Mouse (Mus musculus) cerebellum, adult 11-12 months (tissue): Measurements from ENCODE around the gene Man1a.

Source experiments
- DNase-seq: peaks from one replicate; pipeline ENCODE4 v3.0.0; 2022

The Man1a gene

DNA sequence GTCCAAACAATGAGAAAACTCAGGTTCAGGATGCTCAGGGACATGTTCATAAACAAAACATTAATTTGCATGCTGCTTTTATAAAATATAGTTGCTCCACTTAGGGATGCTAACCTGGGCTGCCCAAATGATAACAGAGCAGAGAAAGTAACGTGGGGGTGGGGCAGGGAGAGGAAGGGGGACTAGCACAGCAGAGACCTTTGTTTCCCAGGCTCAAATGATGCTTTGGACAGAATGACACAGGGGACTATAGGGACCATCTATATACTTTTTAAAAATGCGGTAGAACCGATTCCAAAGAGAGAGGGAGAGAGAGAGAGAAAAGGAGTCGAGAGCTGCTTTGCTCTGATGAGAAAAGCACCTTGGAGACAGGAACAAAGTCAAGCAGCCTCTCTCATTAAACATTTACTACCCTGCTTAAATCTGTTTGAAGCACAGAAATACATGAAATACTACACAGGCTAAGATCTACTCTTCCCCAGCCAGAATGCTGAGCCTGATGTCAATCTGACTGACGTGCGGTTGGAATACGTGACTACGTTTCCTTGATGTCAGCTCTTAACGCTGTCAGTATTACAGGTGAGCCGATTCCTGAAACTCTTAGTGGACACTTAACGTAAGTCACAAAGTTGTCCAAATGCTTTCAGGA is 63.1 kb downstream of the Man1a start:
- DNase-seq: no peak

DNA sequence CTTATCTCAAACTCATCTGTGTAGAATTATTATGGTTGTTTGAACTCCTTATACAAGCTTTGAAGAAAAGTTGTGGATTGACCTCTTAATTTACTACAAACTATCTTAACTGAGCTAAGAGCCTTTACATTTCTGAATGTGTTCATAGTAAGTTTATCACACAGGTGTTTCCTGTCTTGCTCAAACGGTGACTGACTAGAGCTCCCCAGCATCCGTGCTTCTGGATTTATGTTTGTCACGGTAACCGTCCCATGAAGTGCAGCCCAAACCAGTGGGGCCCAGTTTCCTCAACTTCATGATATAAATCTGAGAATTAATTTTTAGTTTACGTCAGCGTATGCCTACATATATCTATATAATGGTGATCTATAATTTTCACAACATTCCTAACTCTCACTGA is 67.3 kb downstream of the Man1a start:
- no peak for DNase-seq

DNA sequence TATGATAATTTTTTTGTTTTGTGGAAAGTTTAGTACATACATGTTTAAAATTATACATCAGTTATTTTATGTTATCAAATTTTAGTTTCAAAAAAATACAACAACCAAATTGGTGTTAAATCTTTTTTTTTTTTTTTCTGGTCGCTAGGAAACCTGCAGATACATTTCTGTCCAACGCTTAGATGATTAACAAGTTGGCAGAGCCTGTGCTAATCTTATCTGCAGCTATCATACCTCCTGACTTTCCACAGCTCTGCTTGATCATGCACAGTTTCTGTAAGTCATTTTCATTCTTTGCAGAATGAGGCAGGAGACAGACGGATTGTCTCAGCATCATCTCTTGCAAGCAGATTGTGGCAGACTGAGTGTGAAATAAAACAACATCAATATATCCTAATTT is 69.5 kb downstream of the Man1a start:
- no peak for DNase-seq

DNA sequence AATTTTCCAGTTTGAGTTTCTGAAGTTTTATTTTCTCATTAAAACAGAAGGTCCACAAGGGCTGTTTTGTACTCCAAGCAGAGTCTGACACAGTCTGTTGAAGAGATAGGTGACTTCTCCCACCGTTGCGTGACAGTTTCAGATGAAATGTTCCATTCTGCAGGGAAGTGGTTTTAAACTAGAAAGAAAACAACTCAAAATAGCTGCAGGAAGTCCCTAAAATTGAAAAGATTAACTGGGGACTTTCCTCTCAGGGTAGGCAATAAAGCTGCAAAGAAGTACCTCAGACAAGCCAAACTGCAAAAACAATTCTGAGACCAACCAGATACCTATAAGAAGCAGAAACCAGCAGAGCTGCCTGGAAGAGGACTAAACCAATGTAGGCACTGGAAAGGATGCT is 70.6 kb downstream of the Man1a start:
- no peak for DNase-seq

DNA sequence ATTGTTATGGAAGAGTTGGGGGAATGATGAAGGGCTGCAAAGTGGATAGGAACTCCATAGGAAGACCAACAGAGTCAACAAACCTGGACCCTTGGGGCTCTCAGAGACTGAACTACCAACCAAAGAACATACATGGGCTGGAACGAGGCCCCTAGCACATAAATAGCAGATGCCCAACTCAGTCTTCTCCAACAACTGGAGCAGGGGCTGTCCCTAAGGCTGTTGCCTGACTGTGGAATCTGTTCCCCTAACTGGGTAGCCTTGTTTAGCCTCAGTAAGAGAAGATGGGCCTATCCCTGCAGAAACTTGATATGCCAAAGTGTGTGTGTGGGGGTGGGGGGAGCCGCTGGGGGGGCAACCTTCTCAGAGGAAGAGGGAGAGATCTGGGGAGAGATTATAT is 73.5 kb downstream of the Man1a start:
- DNase-seq: no peak

DNA sequence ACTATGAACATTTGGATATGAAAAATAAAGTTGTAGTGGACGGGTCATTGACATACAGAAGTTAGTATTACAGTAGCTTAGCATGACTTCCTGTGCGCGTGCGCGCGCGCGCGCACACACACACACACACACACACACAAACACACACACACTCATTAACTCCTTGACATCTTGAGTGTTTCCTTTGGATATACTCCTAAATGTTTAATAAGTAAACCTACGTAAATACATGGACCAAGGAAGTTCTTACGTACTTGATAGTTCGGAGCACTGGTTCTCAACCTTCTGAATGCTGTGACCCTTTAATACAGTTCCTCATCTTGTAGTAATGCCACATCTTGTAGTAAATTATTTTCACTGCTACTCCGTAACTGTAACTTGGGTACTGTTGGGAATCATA is 79.1 kb downstream of the Man1a start:
- no peak for DNase-seq

DNA sequence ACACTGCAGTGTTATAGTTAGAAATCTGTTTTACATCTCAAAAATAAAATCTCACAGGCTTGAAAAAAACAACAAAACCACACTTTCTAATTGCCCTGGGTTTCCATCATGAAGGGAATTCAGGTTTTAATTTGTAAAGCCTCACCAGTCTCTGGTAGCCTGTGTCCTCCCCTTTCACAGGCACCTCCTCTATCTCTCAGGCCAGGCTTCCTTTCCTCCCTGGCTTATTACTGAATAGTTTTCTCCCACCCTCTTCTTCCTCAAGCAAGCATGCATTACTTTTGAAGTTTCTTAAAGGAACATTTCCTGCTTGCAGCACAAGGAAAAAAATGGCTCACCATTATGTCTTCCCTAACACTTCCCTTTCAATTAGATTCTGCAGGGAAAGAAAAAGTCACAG is 80.2 kb downstream of the Man1a start:
- no peak for DNase-seq

DNA sequence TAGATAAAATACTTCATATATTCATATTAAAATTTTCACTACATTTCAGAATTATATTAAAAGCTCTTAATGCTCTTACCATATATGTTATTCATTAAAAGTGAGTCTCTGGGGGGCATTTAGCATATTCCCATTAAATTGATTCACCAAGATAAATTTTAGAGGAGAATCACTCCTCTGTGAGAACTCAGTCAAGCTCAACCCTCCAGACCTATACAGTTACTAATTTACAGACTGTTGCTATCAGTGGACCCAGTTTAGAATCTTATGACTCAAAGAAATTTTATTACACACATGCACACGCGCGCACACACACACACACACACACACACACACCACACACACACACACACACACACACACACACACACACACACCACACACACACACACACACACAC is 81.8 kb downstream of the Man1a start:
- DNase-seq: no peak

DNA sequence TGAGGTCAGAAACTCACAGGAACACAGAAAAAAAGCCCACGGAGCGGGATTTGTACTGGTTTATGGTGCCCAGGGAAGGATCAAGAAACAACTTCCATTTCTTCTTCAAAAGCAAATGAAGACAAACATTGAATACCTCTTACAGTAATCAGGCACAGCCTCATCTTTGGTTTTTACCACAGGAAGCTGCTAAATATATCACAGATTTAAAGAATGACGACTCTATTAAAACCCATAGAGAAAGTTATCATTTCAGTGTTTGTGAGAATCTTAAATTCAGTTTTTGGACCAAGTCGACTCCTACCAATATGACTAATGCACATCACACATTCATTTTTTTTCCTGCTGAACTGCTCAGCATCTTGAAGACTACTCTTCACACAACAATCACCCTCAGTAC is 86.0 kb downstream of the Man1a start:
- no peak for DNase-seq

DNA sequence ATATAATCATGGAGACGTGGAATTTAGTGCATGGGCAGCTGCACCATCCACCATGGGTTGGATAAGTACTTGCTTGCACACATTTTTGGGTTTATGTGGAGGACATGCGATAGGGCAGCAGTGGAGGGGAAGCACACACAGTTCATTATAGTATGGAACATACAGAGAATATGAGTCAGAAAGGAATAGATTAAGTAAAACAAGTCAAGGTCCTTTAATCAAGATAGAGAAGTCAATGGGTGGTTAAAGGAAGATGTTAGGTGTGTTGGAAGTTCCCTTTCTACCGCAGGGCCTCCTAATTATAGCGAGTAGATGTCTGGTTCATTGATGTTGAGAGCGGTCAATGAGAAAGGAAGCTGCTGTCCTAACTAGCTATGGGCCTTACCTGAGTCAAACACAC is 91.5 kb downstream of the Man1a start:
- DNase-seq: no peak

DNA sequence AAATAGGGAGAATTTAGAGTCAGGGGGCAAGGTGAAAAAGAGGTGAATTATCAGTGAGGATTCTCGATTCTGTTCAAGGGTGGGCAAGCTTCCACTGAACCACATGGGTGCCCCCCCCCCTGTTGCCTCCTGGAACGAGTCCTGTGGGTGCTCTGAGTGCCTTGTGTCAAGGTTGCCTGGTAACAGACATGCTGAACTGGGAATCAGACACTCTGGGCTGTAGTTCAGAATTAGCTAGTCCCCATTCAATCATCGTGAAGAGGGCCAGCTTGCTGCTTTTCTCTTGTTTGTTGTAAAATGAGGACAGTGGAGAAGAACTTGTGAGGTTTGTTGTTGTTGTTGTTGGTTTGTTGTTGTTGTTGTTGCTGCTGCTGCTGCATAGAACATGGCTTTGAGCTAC is 92.3 kb downstream of the Man1a start:
- DNase-seq: no peak

DNA sequence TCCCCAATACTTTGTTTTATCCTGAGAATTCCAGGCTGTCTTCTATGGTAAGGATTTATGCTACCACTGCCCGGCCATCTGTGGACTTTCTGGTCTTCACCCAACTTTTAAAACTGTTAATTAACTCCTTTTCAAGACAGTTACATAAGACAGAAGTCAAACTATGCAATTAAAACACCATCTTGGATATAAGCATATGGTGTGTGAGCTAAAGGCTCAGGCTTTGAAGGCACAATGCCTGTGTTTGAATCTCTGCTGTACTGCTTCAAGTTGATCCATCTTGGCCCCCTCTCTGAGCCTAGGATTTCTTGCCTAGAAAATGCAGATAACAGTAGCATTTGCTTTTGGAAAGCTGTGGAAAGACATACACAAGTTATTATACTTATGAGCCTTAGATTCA is 97.8 kb downstream of the Man1a start:
- no peak for DNase-seq

DNA sequence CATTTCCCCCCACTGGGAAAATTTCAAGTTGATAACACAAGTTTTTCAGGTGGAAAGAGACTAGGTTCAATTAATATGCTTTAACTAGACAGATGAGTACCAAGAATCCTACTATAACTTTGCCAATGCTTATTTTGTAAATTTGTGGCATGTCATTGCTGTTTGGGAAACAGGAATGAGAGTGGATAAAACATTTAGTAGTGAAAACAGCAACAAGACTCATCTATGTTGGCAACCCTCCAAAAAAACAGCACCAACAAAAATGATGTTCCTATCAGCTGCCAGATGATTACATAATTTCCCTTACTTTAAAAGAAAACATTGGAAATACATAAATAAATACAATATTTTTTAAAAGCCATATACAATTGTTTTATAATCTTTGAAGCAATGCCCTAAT is 102.2 kb downstream of the Man1a start:
- DNase-seq: no peak

DNA sequence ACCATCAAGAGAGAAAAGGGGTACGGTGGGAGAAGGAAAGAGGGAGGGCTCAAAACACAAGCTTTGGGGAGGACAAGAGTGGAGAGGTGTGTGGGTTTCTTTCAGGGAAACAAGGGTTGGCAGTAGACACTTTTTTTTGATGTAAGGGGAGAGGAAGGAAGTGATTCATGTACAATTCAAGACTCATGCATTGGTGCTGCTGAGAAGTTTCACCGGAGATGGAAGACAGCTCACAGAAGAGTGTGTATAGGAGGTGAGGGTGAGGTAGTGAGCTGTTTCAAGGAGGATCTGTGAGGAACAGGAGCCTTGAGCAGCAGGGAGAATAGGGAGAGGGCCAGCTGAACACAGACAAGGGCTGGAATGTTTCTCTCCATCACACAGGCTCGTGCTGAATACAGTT is 116.7 kb downstream of the Man1a start:
- no peak for DNase-seq

DNA sequence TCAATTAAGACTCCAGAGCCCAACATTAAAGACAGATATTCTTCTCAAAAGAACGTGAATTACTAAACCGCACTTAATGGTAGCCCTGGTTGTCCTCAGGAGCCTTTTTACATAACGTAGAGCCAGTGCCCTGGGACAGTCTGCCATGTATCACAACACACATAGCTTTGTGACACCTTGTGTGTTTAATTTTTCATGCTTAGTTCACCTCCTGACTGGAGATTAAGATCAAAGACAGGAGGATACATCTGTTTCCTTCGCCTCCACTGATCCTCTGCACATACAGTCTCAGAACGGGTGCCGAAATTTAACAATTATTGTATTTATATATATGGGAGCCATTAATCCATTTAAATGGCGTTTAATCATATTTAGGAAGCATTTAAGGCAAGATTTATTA is 134.8 kb downstream of the Man1a start:
- DNase-seq: no peak

DNA sequence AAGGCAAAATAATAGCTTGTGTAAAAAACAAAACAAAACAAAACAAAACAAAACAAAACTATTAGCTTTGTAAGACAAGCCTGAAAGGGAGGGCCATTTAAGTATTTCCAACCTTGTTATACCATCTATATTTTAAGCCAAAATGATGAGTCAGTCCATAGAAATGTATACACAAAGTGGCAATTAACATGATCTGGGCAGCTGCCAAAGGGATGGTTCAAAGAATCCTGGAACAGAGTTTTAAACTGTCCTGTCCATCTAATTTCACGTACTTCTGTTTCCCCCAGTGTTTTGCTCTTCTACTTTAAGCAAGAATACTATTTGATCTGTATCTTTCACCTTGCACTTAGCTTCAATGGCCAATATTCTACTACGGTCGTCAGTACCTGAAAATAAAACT is 138.2 kb downstream of the Man1a start:
- no peak for DNase-seq

DNA sequence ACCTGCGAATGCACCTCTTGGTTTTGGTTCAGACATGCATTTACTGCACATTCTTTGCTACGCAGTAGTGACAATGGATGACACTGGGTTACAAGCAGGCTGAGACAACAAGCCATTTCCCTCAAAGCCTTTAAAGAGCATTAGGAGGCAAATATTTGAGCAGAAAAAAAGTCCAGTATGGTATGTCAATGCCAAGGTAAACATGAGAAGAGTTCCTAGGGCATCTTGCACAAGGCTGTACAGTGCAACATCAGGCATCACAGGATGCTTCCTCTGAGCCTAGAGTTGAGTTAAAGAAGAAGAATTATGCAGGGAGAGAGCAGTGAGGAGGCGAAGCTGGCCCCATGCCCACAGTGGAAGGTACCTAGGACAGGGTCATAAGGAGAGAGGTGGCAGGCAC is 140.3 kb downstream of the Man1a start:
- DNase-seq: no peak

DNA sequence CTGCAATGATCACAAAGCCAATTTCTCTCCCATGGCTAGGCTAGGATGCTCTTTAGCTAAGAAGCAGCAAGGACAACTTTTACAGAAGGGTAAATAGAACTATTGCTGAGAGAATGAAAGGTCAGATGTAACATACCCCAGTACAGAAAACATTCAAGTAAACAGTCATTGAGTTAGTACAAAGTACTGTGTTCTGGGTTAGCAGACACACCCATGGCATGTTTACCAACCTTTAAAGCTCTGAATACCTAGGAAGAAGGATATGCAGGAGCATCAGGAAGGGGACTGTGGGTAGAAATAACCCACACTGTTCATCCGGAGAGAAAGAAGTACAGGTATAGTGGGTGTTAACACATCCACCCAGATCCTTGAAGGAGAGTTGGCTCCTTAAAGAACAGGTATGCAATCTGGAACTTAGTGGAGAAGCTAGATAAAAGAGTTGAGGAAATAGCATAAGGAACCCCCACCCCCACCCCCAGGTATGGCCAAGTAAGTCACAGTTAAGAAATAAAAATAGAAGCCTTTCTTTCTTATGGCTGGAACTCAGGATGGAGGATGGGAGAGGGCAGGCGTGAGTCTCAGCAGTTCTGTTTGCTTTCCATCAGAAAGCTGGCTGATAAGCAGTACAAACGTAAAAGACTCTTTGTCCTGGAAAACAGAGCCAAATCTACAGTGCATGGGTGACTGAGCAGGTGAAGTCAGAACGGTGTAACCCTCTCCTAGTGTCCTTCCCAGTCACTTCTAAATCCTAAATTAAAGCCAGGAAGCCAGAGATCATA is 146.5 kb downstream of the Man1a start:
- DNase-seq: no peak

DNA sequence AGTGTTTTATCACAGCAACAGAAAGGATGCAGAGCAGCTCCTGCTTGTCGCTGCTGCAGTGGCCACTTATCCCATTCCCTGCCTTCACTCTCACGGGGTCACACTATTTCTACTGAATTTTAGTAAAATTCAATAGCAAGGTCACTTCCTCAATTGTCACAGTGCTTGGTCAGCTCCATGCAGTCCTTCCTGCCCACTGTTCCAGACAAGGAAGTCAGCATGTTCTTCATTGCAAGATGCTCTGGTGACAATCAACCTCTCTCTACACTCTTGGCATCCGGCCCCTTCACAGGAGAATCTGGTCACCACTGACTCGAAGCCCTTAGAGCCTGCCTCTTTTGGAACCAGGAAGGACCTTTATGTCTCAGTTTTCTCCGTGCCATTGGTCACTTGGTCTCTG is 148.5 kb downstream of the Man1a start:
- DNase-seq: no peak

DNA sequence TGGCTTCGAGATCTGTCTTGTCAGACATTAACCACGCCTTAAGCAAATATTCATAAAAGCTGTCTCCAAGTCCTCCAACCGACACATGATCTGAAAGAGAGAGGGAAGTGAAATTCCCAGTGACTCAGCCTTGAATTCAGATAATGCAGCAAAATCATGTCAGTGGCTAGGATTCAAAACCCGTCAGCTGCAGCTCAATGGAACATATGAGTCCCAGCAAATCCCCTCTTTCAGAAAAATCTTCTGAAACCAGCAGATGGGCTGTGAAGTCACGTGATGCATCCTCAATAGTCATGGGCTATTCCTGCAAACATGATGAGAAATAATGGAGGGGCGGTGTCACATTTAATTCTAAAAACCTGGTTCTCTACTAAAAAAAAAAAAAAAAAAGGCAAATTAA is 151.0 kb downstream of the Man1a start:
- no peak for DNase-seq

DNA sequence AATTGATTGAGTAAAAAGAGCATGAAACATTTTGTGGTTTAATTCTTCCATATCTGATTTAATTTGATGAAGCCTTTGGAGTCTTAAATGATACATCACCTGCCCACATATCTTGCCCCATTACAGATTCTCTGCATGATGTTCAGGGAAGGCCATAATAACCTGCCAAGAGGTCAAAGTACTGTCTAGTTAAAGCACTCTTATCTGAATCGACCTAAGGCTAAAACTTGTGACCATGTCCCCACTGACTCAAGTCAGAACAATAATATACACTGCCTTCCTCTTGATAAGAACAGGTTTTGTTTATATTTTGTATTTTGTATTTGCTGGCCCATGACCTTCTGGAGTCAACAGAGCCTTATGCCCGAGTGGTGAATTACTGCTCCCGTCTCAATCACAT is 154.2 kb downstream of the Man1a start:
- no peak for DNase-seq

DNA sequence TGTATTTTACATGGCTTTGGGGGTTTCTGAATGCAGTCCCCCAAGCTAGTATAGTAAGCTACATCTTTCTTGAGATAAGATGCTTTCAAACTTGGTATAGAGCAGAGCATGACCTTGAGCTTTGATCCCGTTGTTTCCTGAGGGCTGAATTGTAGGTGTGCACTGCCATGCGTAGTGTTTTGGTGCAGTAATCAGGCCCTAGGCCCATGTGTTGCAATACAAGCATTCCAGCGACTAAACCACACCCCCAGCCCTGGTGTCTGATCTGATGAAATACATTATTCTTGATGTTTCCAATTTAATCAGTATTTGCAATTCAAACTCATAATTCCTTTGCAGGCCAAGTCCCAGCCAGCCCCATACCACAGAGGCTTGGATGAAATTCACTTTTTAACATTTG is 158.9 kb downstream of the Man1a start:
- no peak for DNase-seq

DNA sequence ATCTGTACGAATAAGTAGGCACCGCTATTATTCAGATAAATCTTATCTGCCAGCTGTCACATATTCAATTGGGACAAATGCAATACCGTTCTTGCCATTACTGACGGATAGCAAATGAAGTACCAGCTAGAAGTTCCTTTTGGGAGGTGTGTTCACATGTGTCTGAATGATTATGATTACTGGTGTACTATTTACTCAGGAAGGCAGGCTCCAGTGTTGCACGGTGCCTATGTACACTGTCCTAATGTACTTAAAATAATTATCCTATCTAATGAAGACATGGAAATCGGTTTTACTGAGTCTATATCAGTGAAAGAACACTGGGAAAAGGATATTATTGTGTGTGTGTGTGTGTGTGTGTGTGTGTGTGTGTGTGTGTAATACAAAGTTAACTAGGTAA is 160.7 kb downstream of the Man1a start:
- no peak for DNase-seq

DNA sequence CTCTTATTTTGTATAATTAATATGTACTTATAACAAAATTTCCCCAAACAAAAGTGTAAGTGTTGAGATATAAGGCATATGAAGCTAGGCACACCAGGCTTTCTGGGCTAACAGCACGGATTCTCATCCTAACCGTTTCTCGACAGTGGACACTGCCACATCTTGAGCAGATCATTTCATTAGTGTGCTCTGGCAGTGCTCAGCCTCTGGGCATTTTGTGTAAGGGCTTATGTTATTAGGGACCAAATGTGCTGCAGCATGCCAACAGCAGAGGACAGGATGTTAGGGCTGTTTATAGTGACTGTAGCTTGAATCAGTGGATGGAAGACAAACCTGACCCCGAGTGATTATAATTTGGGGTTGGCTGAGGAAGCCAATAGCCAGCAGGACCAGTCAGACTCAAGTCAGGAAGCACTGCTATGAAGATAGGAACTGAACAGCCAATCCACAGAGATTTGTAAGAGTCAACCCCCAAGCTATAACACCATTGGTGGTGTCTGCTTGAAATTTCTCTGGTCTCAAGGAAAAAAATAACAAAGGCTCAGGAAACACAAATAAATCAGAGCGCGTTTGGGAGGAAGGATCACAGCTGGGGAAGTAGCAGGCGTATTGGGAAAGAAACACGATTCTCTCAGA is 161.3 kb downstream of the Man1a start:
- DNase-seq: no peak
